In genomic region chr3:131271559-131272373, GRCm38 (mm10) we compare ENCODE assay signal across 8 mouse cellular contexts. TPM values are rescaled to one million over a fixed set of nuclear protein-coding genes. Genes with fewer than 3 reads are reported as not detected.
A peak's percentile ranks its signal among the peaks of the same experiment; 100 is the strongest.
DNase-seq lines count a peak whose midpoint lies in the region; ATAC-seq and TF ChIP-seq lines count a peak whose summit lies in the region.

Gene Hadh, minus strand, starts transcription at chr3:131272101.

- no peak for TF ChIP-seq CTCF in liver, adult 2 months (IDR thresholded peaks at IDR 0.05; ENCODE audit: low read depth, low read length)

- H3K9ac ChIP-seq in heart, embryonic 11.5 days (ENCODE audit: low read depth, low read length): peak within 1 kb of the TSS; percentile 86
- peak within 1 kb of the TSS; percentile 78 for H3K9ac ChIP-seq in kidney, embryonic 16.5 days (replicated peaks; ENCODE audit: low read length)
- peak within 1 kb of the TSS; percentile 84 for H3K9ac ChIP-seq in liver, adult 2 months (ENCODE audit: low read depth, low read length)

- H3K4me1 ChIP-seq in heart, embryonic 11.5 days (ENCODE audit: control insufficient read depth, insufficient read depth, low read length): peaks cover 12% of the 10 kb centered on the region; the same call in 1 of the 2 replicates
- H3K4me1 ChIP-seq in kidney, embryonic 16.5 days (ENCODE audit: insufficient read depth, low read length): peaks cover 42% of the 10 kb centered on the region
- H3K4me1 ChIP-seq in liver, adult 2 months (ENCODE audit: control insufficient read depth, insufficient read depth, low read length): peaks cover 24% of the 10 kb centered on the region

- no peaks in the 10 kb centered on the region for H3K9me3 ChIP-seq in heart, embryonic 11.5 days (replicated peaks; ENCODE audit: control insufficient read depth, low read length)
- no peaks in the 10 kb centered on the region for H3K9me3 ChIP-seq in kidney, embryonic 16.5 days (ENCODE audit: low read length)

- peak within 1 kb of the TSS; percentile 41 for H3ac ChIP-seq in myocyte (ENCODE audit: control insufficient read depth, insufficient read length)

- H3K27ac ChIP-seq in heart, embryonic 11.5 days (ENCODE audit: low read depth, low read length): peak within 1 kb of the TSS; percentile 85
- peak within 1 kb of the TSS; percentile 75 for H3K27ac ChIP-seq in kidney, embryonic 16.5 days (ENCODE audit: low read length)
- H3K27ac ChIP-seq in liver, adult 2 months (replicated peaks; ENCODE audit: insufficient read depth, low read depth, low read length): peak within 1 kb of the TSS; percentile 81

- DNase-seq in B cell, adult 2 months: peak; percentile 85 to 87
- peak; percentile 88 for DNase-seq in brain, adult 2 months (ENCODE audit: low read depth, low spot score)
- peak; percentile 70 for DNase-seq in liver, adult 2 months (ENCODE audit: extremely low read depth, low read depth, low spot score)
- DNase-seq in splenic B cell, adult 2 months (ENCODE audit: low read depth, low spot score): peak; percentile 92

- H3K36me3 ChIP-seq in heart, embryonic 11.5 days (ENCODE audit: control insufficient read depth, insufficient read depth, low read length): no peaks in the 10 kb centered on the region
- 0 out of 2 replicates have a peak, but pooled peaks cover 6% of the 10 kb centered on the region for H3K36me3 ChIP-seq in kidney, embryonic 16.5 days (ENCODE audit: insufficient read depth, low read length)
- peaks cover 3% of the 10 kb centered on the region; the same call in 1 of the 2 replicates for H3K36me3 ChIP-seq in liver, adult 2 months (ENCODE audit: control insufficient read depth, insufficient read depth, low read length)
- H3K36me3 ChIP-seq in myocyte (ENCODE audit: control insufficient read depth, insufficient read depth): no peaks in the 10 kb centered on the region
- H3K36me3 ChIP-seq in splenic B cell, adult 2 months (ENCODE audit: control insufficient read depth, insufficient read depth, low read length, poor library complexity, severe bottlenecking): no peaks in the 10 kb centered on the region

- under 1% methylated on average over 53 of the region's 54 CpGs for WGBS in heart, embryonic 11.5 days (ENCODE audit: insufficient replicate concordance)
- under 1% methylated on average over 53 of the region's 54 CpGs for WGBS in kidney, embryonic 16.5 days
- under 1% methylated on average over 54 of the region's 54 CpGs for WGBS in liver, adult 2 months

- peak; percentile 80; the same call in 1 of the 2 replicates for TF ChIP-seq POLR2A in liver, adult 2 months (IDR thresholded peaks at IDR 0.05; ENCODE audit: extremely low read depth, insufficient read depth, low read length)
- TF ChIP-seq POLR2A in myocyte (IDR thresholded peaks at IDR 0.05; ENCODE audit: insufficient read length, low read depth): peak; percentile 94

- peak; percentile 77 for ATAC-seq in erythroblast, adult 5-6 weeks (replicated peaks; ENCODE audit: low FRiP score, poor library complexity, severe bottlenecking)
- peak; percentile 91 for ATAC-seq in heart, embryonic 11.5 days (replicated peaks; ENCODE audit: insufficient number of reproducible peaks, low FRiP score, low TSS enrichment)
- ATAC-seq in kidney, embryonic 16.5 days (ENCODE audit: low FRiP score, low TSS enrichment): peak; percentile 93

- H3K4me3 ChIP-seq in heart, embryonic 11.5 days (ENCODE audit: low read depth, low read length): peak within 1 kb of the TSS; percentile 80
- peak within 1 kb of the TSS; percentile 71 for H3K4me3 ChIP-seq in kidney, embryonic 16.5 days (ENCODE audit: low read length)
- H3K4me3 ChIP-seq in liver, adult 2 months (ENCODE audit: insufficient read depth, low read depth, low read length): peak within 1 kb of the TSS; percentile 88
- peak within 1 kb of the TSS; percentile 48 for H3K4me3 ChIP-seq in myocyte

- H3K79me2 ChIP-seq in liver, adult 2 months (ENCODE audit: control insufficient read depth, insufficient read depth, low read length): peaks cover 22% of the 10 kb centered on the region
- no peaks in the 10 kb centered on the region for H3K79me2 ChIP-seq in myocyte (ENCODE audit: control insufficient read depth, insufficient read depth)

- H3K27me3 ChIP-seq in heart, embryonic 11.5 days (ENCODE audit: control insufficient read depth, insufficient read depth, low read length): no peaks in the 10 kb centered on the region
- no peaks in the 10 kb centered on the region for H3K27me3 ChIP-seq in kidney, embryonic 16.5 days (ENCODE audit: insufficient read depth, low read length)
- no peaks in the 10 kb centered on the region for H3K27me3 ChIP-seq in liver, adult 2 months (ENCODE audit: control insufficient read depth, insufficient read depth, low read length)
- no peaks in the 10 kb centered on the region for H3K27me3 ChIP-seq in myocyte (ENCODE audit: control insufficient read depth, insufficient read depth, insufficient read length)
- no peaks in the 10 kb centered on the region for H3K27me3 ChIP-seq in splenic B cell, adult 2 months (ENCODE audit: control insufficient read depth, insufficient read depth, low read length, poor library complexity, severe bottlenecking)

- H3K4me2 ChIP-seq in heart, embryonic 11.5 days: peak within 1 kb of the TSS; percentile 68
- peak within 1 kb of the TSS; percentile 57 for H3K4me2 ChIP-seq in kidney, embryonic 16.5 days (replicated peaks; ENCODE audit: low read depth, low read length)
- H3K4me2 ChIP-seq in myocyte (ENCODE audit: low read depth): peak within 1 kb of the TSS; percentile 92

TF ChIP-seq in myocyte, 11 proteins besides CTCF, POLR2A, EP300 and RAD21:
- TF ChIP-seq TCF12 (IDR thresholded peaks at IDR 0.05; ENCODE audit: insufficient read depth, poor library complexity, severe bottlenecking): no peak
- TF ChIP-seq POLR2AphosphoS2 (IDR thresholded peaks at IDR 0.05; ENCODE audit: insufficient read length, low read depth): peak; percentile 91
- TF ChIP-seq TCF3 (IDR thresholded peaks at IDR 0.05; ENCODE audit: insufficient read length, low read depth): no peak
- TF ChIP-seq MYOD1 (IDR thresholded peaks at IDR 0.05; ENCODE audit: control insufficient read depth in 1 of 3, insufficient read length in 2 of 3, low read depth in 2 of 3): no peak
TF ChIP-seq in myocyte: peak in this region for 1.

RNA-seq across cellular contexts. Expression of gene Hadh, which starts in this region (rescaled TPM):
- total RNA-seq in erythroblast, adult 5-6 weeks (2015; ENCODE audit: low replicate concordance): 9.6 and 13.8 TPM in 2 replicates
- total RNA-seq in erythroblast, adult 5-6 weeks (2017; ENCODE audit: low replicate concordance): 8.7 and 9.3 TPM in 2 replicates
- 142 and 174 TPM in 2 replicates for polyA plus RNA-seq in heart, embryonic 11.5 days (2014; fragmentation: Nextera tagmentation; extraction: Ambion mirVana)
- polyA plus RNA-seq in kidney, embryonic 16.5 days (2015; fragmentation: Nextera tagmentation; extraction: Ambion mirVana): 132 and 150 TPM in 2 replicates
- 282 and 302 TPM in 2 replicates for total RNA-seq in liver, adult 2 months (2014; rRNA removed)
- 366 and 410 TPM in 2 replicates for polyA plus RNA-seq in liver, adult 2 months (2012; rRNA removed)
- 70.7 TPM for polyA plus RNA-seq in myocyte (2012; fragmentation: generic; extraction: Trizol)

Comparison
In these comparisons a context has a peak if more than half of its experiments do, and no peak if none do; other contexts are left out.
1. Peak in every context shown above with its lines: DNase-seq, ATAC-seq, H3K4me3 ChIP-seq and H3K27ac ChIP-seq.
2. RNA of gene Hadh (total RNA-seq): 282 to 302 TPM in liver, adult 2 months; 8.7 to 13.8 TPM in erythroblast, adult 5-6 weeks; every median in the first group is over 10 times any median in the second.